Mouse (Mus musculus) gastrocnemius, postnatal 14 days (tissue): ENCODE results near the gene Fgr. TPM values are rescaled to one million over a fixed set of nuclear protein-coding genes. Genes with fewer than 3 reads are reported as not detected.

ENCODE experiments used
- DNase-seq: peaks from one replicate; pipeline ENCODE4 v3.0.0; 2021; ENCODE audit warnings: mixed read lengths
- intact Hi-C: fragments of 180-260 bp; cut with DNase I; formaldehyde crosslinking; loops from one replicate; pipeline ENCODE4 v1.15.1; 2025; ENCODE audit warnings: low total_unique reads
- total RNA-seq, 2 experiments: library from RNA; stranded (reverse); gene quantifications; 2 replicates each; pipeline ENCODE4 v1.2.3; 2021

Fgr gene
- total RNA-seq, 2 experiments from 2014 or later = 0.10 to 0.16 TPM

DNA sequence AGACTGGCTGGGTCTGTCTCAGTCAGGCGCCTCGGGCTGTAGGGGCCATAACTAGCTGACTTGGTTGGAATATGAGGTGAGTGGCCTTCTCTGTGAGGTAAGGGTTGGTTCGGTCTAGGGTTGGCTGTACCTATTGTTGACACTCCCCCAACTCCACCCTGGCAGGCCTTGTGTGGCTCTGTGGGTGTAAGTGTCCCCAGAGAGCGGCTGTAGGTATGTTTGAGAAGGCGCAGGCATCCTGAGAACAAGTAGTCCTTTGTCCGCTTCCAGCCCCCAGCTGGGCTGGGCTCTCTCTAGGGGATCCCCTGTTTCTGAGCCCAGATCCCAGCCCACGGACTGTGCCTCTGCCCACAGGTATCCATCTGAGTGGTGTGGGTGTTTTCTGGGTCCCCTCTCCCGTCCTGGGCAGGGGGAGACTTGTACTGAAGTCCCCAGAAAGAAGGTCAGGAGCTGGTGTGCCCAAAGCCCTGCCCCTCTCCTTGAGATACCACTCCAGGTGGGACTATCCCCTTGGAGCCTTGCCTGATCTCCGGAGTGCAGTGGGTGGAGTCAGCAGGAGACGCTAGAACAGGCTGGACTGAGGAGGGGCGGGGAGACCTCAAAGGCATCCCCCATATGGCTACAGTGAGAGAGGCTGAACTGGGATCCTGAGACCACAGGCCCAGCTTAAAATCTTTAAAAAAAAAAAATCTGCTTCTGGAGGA lies 72.0 kb downstream of the Fgr start:
- DNase-seq = no peak
- intact Hi-C loops = no loop called here

DNA sequence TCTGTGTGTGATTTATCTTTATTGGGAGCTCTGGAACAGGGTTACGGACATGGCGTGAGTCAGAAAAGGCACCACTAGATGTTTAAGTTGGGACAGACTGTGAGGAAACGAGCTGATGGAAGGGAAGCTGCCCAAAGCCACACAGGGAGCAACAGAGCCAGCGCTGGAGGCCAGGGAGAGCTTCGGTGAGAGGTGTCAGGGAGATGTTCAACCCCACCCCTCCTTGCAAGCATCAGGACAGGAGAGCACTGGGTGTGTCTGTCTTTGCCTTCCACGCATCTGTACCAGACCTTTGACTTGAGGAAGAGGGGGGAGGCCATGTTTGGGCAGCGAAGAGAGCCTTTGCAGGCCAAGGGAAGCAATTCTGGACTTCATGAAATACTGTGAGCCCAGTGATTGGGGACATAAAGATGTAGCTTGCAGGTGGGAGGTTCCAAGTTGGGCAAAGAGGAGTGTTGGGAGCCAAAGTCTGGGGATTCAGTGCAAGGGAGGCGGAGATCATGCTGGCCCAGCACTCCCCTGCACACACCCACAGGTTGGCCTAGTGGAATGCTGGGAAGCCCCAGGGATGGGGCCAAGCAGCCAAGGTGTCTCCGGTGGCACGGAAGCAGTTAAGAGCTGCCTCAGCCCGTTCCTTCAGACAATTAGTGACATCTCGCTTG lies 72.9 kb downstream of the Fgr start:
- intact Hi-C loops = no loop called here
- no peak for DNase-seq

- intact Hi-C loops = no loop called here
- DNase-seq = no peak
These were observed 73.6 kb downstream of the Fgr start for GRCm38 (mm10) chr4:133047353-133048105.

DNA sequence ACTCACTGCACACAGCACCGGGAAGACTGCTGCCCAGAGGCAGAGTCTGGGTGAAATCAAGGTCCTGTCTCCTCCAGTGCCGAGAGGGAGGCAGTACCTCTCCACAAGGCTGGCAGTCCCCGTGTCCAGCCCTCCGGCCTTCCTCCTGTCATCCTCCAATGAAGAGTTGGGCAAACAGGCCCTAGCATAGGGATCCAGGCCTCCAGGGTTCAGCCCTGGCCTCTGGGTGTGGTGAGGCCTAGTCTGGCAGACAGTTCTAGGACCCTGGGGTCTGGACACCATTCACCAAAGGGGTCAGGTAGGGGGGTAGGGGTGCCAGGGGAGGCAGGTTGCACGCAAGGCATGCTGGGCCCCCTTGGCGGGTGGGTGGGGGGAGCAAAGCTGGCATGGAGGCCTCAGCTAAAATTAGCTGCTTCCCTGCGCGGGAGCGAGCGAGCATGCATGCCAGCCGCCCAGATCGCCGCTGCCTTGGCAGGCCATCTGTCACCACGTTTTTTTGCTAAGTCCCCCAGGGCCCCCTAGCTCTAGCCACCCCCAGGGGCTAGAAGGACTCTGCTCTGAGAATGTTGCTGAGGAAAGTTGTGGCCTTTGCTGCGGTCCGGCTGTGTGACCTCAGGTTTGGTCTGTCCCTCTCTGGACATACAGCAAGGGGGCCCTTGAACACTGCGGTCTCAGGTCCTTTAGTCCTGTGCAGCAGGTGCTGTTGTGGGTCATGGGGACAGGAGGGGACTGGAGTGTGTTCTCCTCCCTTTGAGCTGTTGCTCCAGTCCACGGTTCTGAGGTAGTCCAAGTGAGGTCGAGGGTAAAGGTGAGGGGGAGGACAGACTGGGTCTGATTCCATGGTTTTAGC lies 75.4 kb downstream of the Fgr start:
- intact Hi-C loops = no loop called here
- DNase-seq = no peak

GRCm38 (mm10) chr4:133050196-133050836 lies 76.4 kb downstream of the Fgr start:
- intact Hi-C loops = no loop called here

GRCm38 (mm10) chr4:133050837-133051549 lies 77.1 kb downstream of the Fgr start:
- intact Hi-C loops = no loop called here
- no peak for DNase-seq

More at GRCm38 (mm10) chr4:133050196-133050836, 76.4 kb downstream of the Fgr start:
- no peak for DNase-seq

DNA sequence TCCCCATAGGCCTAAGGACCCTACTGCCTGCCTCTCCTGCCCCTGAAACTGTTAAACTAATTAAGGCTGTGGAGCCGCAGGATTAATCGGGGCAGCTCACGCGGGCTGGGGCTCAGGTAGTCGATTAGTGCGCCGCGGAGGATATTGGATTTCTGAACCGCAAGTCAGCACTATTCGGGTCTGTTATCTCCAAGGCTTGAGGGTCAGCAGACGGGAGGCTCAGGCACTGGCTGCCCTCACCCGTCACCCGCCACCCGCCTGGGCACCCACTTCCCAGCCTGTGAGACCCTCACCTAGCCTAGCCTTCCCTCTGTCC lies 77.6 kb downstream of the Fgr start:
- intact Hi-C loops = no loop called here
- DNase-seq = no peak

Other genes starting within 250 kb of the Fgr start
- gene Xkr8, start 241.5 kb upstream of the Fgr start, total RNA-seq = 1 to 10 TPM; 1.6 to 1.9 TPM
- gene Smpdl3b, start 216.8 kb upstream of the Fgr start, total RNA-seq = 1 to 10 TPM; 1.9 to 3.0 TPM
- 10 to 100 TPM; 14.1 to 14.9 TPM for gene Rpa2, start 205.8 kb upstream of the Fgr start, total RNA-seq
- 1 to 10 TPM; 1.5 to 1.7 TPM for gene Themis2, start 177.7 kb upstream of the Fgr start, total RNA-seq
- gene Ppp1r8, start 130.9 kb upstream of the Fgr start, total RNA-seq = 10 to 100 TPM; 16.3 to 17.5 TPM
- gene Stx12, start 89.6 kb upstream of the Fgr start, total RNA-seq = 10 to 100 TPM; 23.3 to 24.3 TPM
- 10 to 100 TPM; 21.2 to 27.4 TPM for gene Fam76a, start 51.5 kb upstream of the Fgr start, total RNA-seq
- gene Ahdc1, start 37.2 kb downstream of the Fgr start, total RNA-seq = 10 to 100 TPM; 37.1 to 56.1 TPM
- 10 to 100 TPM; 53.8 to 63.9 TPM for gene Wasf2, start 156.4 kb downstream of the Fgr start, total RNA-seq
- not detected for gene Cd164l2, start 238.0 kb downstream of the Fgr start, total RNA-seq
- gene Gpr3, start 238.4 kb downstream of the Fgr start, total RNA-seq = not detected